Mouse (Mus musculus) R1 (cell line): ENCODE results near the gene Bcl2l1.

ENCODE experiments used
- DNase-seq: peaks from one replicate; pipeline ENCODE4 v3.0.0-alpha.2; 2018; ENCODE audit warnings: low read depth, low spot score

Gene Bcl2l1

GRCm38 (mm10) chr2:152775357-152775756 is 56.2 kb downstream of the Bcl2l1 start:
- DNase-seq: no peak

GRCm38 (mm10) chr2:152772231-152772630 is 59.3 kb downstream of the Bcl2l1 start:
- peak; percentile 97 for DNase-seq

DNA sequence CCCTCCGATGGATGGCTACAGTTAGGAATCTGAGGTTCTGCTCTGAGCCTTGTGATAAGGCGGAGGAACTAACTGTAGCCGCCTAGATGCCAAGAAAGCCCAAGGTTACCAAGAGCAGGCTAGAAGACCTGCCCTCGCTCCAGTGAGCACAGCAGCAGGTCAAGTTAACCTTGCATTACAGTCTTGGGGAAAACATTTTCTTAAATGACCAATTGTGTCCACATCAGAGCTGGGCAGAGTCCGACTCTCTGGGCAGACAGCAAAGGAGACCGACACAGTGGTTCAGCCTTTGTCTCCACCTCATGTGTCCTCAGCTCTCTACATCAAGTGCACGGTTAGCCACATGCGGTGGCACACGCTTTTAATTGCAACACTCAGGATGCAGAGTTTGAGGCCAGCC is 60.0 kb downstream of the Bcl2l1 start:
- no peak for DNase-seq

DNA sequence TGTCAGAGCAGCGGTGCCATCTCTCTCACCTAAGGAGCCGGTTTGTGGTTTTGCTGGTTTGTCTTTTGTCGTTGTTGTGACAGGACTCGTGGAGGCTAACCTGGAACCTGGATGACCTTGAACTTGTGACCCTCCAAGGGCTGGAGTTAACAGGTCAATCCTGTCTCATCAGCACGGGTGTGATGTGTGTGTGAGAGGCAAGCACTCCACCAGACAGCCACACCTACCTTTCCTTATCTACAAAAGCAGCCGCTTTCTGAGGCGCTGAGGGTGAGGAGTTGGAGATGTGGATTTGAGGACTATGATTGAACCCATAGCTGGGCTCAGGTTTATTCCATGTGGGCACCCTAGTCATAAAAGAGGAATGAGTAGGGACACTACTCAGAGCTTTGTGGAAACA is 61.9 kb downstream of the Bcl2l1 start:
- peak; percentile 86 for DNase-seq

DNA sequence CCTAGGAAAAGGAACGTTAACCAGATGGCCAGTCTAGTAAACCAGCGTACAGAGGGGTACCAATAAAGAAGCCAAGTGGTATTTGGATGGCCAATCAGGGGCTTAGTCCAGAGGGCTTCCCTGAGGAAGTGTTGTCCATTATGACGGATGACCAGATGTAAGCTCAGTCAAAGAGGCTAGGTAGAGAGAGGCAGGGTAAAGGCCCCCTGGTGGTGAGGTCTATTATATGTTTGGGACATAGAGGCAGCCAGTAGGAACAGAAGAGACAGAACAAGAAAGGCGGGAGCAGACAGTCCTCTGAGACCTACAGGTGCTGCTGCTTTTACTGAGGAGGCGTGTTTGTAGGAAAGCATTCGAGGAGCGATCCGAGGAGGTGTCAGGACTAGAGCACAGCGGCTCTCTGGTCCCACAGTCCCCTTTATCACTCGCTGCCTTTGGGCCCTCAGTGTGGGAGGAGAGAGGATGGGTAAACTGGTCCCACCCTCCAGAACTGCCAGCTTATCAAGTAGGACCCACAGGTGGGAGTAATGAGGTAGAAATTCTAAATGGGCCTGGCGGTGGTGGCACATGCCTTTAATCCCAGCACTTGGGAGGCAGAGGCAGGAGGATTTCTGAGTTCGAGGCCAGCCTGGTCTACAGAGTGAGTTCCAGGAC is 63.8 kb downstream of the Bcl2l1 start:
- DNase-seq: peak; percentile 90

DNA sequence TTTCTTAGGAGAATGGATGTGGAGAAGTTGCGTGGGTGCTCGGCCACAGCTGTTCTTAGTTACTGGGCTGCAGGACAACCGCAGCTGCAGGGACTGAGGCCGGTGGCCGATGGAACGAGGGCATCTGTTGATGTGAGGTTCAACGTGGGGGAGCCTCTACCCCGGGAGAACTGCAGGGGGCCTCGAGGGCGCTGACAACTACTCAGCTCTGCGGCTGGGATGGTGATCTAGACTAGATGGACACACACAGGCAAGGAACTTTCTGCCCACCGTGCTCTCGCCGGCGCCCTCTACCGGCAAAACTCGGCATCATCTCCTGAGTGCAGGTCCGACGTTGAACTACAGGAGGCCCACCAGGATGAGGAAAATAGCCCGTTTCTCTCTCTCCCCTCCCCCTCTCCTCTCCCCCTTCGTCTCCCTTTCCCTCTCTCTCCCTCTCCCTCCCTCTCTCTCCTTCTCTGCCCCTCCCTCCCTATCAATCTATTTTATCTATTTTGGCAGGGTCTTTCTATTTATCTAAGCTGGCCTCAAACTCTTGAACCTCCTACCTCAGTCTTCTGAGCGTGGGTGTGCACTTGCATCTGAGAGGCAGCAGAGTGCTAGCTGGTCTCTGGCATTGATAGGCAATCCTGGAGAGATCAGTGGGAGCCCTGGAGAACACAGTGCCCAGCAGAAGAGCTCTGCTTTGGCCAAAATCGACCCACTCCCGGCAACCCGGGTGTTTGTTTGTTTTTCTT is 65.0 kb downstream of the Bcl2l1 start:
- peak; percentile 89 for DNase-seq

DNA sequence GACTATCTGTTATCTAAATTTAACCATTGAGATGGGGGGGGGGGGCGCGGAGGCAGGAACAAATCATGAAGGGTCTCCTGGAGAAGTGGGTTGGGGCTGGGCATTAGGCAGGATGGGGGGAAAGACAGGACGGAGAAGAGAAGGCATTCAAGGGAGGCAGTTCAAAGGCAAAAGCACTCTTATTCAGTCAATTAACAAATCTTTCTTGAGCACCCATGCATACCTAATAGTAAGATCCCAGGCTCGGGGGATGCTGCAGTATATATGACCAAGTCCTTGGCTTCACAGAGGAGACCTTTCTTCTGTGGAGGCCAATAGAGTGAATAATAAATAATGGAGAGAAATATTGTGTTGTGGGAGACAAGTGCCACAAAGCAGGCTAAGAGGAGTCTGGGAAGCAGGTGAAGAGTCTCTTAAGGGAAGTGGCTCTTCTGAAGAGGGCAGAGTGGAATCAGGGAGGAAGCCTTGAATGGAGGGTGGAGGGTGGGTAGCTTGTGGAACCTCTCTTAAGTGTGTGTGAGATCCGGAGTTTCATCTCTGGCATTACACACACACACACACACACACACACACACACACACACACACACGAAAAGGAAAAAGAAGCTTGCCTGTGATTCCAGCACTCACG is 66.4 kb downstream of the Bcl2l1 start:
- DNase-seq: no peak

GRCm38 (mm10) chr2:152764172-152765044 is 67.1 kb downstream of the Bcl2l1 start:
- peak; percentile 62 for DNase-seq

GRCm38 (mm10) chr2:152763310-152763709 is 68.2 kb downstream of the Bcl2l1 start:
- no peak for DNase-seq

GRCm38 (mm10) chr2:152758351-152758750 is 73.2 kb downstream of the Bcl2l1 start:
- no peak for DNase-seq

DNA sequence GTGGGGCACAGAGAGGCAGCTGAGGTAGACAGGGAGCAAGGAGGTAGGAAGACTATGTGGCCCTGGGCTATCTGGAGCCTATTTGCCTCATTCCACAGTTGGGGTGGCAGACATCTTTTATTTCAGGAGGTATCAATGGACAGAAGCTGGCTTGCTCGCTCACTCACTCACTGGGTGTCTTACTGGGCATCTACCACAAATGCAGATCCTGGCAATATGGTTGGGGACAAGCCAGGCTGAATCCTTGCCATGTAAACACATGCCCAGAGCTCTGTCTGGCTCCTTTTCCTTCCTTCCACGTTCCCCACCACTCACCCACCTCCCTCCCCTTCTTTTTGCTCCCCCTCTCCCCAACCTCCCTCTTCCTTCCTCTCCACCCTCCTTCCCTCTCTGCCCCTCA is 74.0 kb downstream of the Bcl2l1 start:
- DNase-seq: no peak

GRCm38 (mm10) chr2:152756474-152757393 is 74.8 kb downstream of the Bcl2l1 start:
- no peak for DNase-seq

DNA sequence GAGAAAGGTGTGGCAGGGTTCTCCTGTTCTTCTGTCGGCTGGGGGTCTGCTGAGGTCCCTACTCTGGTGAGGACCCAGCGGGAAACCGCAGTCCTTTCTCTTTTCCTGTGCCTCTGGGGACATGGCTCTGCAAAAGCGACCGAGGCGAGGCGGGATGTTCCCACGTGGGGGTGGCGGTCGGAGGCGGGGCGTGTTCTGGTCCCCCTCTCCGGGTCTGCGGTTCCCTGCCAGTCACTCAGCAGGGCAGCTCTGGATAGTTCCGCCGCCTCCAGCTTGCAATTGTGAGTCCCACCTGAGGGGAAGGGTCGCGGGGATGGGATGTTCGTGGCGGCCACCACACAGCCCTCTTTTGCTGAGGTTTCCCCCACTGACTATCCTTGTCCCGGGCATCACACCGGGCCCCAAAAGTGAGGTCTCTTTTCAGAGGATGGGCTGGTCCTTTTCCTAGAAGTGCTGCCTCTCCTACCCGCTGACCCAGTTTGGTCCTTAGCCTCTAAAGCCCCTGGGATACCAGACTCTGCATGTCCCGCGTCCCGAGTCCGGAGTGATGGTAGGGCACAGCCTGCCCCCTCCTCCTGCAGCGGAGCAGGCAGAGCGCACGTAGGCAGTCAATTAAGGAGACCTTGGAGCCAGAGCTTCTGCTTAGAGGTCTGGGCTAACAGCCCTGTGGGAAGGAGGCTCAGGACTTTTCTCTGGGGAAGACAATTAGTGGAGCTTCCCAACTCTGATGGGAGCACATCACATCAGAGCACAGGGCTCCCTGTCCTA is 77.4 kb downstream of the Bcl2l1 start, which contains the start of gene Cox4i2:
Cox4i2 (plus strand) TSS at position 230 of the 768 bp plus-strand sequence.
- no peak for DNase-seq

- DNase-seq: peak; percentile 87
Observed at GRCm38 (mm10) chr2:152742435-152742834, 89.1 kb downstream of the Bcl2l1 start.

DNA sequence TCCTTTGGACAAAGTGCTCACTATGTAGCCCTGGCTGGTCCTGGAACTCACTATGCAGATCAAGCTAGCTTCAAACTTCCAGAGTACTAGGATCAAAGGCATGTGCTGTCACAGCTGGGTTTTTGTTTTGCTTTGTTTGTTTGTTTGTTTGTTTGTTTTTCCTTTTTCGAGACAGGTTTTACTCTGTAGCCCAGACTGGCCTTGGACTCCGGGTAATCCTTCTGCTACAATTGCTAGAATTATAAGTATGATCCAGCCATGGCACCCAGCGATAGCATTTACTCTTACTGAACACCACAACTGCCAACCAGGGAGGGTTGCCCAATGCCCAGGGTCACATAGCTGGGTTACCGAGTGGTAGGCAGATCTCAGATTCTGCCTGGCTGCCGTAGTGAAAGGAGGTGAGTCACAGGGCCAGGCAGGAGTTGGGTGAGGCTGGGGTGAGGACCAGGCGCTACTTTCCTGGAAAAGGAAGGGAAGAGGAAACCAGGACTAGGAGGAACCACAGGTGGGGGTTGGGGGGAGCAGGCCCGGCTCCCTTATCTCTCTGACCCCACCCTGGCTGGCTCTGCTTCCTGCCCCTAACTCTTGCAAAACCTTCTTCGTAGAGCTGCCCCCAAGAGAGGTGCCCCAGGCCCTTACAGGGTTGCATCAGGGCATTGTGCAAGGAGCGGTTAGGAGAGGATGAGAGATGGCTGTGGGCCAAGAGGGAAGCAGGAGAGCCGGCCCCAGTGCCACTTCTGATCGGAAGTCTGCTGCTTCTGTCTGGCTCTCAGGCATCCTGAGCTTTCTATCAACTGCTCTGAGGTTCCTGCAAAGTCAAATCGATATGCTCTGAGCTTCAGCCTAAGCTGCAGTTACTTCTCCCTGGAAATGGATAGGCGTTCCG is 90.1 kb downstream of the Bcl2l1 start:
- DNase-seq: peak; percentile 76

DNA sequence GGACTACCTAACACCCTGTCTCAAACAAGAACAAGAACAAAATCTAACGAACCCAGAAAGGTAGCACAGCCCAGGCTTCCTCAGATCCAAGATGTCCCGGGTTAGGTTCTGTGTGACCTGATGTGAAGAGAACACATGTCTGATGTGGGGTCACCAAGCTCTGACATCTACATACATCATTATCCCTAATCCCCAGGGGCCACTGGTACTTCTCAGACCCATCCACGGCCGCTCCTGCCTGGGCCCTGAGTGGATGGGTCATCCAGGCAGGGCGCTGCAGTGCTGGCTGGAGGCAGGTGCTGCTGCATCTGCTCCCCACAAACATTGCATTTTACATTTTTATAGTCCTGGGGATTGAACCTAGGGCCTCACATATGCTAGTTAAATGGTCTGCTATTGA is 91.0 kb downstream of the Bcl2l1 start:
- DNase-seq: no peak

DNA sequence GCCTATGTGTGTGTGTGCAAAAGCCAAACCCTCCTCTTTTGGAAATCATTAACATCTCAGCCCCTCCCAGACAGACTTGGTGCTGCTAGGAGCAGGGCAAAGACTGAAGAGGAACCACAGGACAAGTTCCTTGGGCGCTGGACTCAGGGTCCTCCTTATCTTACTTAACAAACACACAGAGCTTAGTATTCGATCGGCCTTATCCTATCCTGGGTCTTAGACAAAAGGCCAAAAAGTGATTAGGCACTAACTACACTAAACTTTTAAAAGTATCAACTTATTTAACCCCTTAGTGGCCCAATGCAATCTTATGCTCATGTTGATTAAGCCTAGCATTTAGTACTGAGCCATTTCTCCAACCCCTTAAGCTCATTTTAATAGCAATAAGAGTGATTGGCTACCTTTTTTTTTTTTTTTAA is 91.7 kb downstream of the Bcl2l1 start:
- peak; percentile 53 for DNase-seq

DNA sequence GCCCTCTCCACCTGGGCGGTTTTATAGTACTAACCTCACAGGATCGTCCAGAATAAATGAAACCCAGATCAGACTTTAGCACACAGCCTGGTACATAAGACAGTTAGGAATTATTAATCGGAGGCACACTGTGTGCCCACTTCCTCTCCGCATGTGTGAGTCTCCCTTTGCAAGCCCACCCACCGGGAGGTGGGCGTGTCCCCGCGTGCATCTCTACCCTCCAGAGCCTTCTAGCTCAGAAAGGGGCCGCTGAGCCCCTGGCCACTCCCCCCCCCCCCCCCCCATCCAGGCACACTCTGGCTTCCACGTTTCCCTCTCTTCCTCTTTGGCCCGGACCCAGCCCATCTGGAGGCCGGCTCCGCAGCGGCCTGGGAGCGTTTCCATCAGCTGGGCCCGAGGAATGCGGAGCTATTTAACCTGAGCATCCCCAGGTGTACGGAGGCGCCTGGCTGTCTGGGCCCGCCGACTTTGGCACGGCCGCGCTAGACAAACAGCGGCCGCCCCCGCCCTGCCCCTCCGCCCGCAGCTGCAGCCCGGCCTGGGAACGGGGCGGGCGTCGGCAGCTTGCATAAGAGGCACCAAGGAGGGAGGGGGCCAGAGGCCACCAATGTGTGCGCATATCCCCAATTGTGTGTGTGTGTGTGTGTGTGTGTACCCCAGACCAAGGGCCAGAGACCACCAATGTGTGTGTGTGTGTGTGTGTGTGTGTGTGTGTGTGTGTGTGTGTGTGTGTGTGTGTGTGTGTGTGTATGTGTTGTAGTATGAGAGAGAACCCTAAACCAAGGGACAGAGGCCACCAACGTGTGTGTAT is 92.3 kb downstream of the Bcl2l1 start:
- DNase-seq: peak; percentile 65
